Mouse (Mus musculus) ovary, postnatal 10 days (tissue): Measurements from ENCODE around the gene Cdh18.
"Not testable (repeated sequence)": the region's sequence is repeated elsewhere in the genome, so short reads cannot be mapped to it uniquely, and the experiment has no call there.

Experiments used
- DNase-seq: peaks from one replicate; pipeline ENCODE4 v3.0.0; 2022; ENCODE audit warnings: low spot score

Cdh18 gene

DNA sequence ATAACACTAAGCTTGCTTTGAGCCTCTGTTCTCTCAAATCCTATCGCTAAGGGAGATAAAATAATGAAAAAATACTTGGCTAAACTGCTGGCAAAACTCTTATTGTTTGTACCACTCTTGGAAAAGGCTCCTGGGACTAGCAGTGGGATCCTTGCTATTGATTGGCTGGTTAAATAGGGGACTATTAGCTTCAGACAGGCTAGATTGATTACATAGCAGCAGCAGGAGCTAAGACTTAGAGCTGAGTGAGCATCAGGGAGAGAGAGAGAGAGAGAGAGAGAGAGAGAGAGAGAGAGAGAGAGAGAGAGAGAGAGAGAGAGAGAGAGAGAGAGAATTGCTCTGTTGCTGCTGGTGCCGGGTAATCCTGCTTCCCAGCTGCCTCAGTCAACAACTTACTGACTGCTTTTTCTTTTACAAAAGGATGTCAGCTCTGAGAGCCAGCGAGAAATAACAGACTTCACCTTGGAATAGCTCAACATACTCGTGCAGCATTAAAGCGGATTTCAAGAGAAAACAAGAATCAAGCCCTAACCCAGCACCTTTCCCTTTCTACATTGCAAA is at the start of gene Cdh18:
TSS of gene Cdh18 (plus strand) at position 312 of the 561 bp plus-strand sequence.
- DNase-seq, result no peak

DNA sequence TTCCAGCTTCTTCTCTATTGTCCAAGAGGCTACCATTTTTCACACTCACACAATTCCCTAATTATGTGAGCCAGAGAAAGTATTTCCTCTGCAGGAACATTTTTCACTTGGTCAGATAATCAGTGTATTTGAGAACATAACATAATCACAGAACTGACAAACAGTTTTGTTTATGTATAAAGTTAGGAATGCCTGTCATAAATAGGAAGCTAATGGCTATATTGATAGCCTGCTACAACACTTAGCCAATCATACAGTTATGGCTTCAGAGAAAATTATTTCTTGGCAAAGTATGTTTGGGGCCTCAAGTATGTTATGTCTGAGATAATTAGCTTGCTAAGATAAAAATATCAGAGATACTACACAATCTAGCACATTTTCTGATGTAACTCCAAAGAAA is 37.6 kb upstream of the Cdh18 start:
- no peak for DNase-seq

DNA sequence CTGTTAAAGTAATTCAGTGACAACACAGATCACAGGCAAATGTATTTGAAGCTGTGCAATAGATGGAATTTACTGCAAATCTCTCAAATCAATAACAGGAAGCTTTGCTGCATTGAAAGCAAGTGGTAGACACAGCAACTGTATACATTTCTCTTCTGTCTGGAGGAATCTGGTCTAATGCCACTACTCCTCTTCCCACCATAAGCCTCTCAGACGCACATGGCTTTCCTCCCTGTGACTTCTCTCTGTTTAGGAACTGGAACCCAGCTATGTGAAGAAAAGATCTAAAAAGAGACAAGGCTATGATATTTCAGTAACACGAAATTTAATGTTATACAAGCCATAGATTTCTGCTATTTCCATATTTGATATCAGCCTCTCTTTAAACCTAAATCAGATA is 13.0 kb upstream of the Cdh18 start:
- no peak for DNase-seq

DNA sequence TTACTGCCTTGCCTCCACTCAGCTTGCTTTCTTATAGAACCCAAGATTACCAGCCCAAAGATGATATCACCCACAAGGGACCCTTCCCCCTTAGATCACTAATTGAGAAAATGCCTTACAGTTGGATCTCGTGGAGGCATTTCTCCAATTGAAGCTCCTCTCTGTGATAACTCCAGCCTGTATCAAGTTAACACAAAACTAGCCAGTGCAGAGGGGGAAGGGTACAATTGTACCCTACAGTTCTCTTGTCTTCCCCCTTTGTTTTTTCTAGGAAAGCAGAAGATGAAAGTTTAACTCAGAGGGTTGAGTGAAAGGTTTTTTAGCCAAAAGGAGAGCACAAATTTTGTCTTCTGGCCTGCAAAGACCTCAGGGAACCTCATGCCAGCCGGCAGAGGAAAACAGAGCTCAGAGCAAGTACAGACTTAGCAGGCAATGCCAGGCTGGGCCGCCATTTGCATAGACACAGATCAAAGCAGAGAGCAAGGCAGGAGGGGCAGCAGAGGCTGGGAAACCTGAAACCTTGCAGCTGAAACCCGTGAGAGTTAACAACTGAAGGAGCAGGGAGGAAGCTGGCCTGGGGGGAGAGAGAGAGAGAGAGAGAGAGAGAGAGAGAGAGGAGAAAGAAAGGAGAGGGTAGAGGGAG is 29.3 kb downstream of the Cdh18 start:
- DNase-seq, result no peak

DNA sequence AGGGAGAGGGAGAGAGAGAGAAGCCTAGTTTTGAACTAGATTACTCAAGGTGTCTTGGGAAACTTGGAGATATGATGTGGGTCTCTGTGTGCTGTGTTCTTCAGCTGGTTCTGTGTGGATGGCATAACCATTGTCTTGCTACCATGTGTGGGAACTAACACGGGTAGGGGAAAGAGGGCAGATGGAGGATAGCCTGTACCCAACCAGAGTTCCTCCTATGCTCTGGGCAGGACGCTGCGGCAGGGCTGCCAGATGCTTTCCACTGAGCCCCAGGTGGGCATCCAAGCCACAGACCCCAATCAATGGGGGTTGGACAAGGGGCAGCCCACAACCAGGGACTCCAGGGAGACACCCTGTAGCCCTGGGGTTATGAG is 29.8 kb downstream of the Cdh18 start:
- DNase-seq, result no peak

DNA sequence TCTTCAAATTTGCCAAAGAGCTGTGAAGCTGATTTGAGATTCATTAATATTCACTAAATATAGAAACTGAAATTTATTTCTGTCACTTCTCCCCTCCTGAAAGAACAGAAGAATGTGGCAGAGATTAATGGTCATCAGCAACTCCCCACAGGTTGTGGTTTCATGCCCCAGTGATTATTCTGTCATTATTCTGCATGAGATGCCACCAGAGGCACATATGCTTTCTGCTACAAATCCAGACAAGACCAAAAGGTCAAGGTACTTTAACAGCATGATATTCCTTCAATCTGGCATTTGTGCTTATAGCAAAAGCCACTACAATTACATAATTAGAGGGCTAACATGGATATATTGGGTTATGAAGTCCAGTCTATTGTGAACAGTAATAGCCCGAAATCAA is 35.8 kb downstream of the Cdh18 start:
- DNase-seq, result no peak

DNA sequence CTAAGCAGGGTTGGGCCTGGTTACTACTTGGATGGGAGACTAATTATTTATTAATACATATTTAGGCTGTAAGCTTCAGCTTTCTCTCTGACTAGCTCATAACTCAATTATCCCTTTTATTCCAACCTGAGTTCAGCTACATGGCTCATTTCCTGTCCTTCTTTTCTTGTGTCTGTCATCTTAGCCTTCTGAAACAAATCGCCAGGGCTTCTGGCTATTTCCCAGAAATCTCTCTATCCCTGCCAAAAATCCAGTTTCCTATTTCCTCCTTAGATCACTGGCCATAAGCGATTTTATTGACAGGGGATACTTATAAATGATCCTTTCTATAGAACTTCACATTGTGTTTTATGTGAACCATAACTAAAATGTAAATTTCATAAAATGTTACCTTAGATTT is 167.6 kb downstream of the Cdh18 start:
- no peak for DNase-seq

DNA sequence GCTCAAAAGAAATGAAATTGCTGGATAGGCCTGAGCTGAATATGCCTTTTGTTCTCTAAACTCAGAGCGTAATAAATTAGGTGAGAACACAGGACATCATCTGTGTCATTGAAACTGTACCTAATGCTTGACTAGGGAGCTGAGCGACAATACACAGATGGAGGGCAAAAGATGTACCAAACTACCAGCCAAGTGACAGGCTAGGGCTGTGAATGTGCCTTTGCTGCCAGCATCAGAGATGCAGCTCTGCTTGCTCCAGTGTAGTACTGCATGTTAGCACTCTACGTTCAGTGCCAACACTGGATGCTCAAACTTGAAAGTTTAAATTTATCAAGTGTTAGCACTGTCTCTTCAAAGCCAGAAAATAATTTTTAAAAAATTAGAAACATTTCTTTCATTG is 168.9 kb downstream of the Cdh18 start:
- no peak for DNase-seq

DNA sequence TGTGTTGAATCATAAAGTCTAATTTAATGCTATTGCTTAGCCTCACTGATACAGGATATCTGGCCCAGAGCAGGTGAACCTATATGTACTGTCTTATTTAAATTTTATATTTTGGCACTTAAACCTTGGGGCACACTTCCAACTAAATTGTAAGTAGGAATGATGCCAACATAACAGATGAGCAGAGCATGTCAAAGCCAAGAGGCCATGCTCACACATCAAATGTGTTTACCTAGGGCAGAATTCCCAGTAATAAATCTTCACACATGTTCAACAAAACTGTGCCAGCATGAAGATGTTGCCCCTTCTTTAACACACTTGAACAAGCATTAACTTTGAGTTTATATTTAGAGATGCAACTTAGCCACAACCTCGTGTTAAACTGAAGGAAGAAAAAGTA is 177.8 kb downstream of the Cdh18 start:
- no peak for DNase-seq

DNA sequence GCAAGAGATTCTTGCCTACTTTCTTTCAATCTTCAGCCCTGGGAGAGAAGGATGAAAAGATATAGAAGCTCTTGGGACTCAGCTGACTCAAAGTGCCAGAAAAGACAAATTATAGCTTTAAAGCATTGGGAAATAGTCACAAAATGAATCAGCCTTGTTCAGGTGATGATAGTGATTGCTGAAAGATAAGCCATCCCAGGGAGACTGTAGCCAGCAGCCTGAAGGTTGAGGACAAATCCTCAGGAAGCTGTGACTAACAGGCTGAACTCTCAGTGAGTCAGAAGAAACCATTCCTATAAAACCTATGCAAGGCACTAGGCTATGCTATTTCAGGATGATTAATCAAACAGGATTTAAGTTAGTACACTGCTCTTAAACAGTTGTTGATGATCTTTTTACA is 184.2 kb downstream of the Cdh18 start:
- no peak for DNase-seq

DNA sequence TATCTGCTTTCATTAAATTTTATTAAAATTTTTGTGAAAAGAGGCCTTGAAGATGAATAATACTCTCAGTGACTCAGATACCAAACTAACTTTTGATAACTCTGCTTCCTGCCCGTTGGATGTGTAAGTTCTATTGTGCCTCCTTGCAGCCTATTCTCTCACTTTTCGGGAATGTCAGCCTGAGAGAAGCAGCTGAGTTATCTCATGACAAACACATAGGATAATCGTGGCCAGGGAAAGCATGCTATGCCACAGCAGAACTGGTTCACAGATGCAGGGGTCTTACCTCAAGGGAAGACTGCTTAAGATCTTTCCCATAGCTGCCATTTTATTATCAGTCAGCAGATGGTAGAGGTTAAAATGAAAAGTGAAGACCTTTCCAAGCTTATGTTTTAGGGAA is 187.3 kb downstream of the Cdh18 start:
- DNase-seq, result no peak

DNA sequence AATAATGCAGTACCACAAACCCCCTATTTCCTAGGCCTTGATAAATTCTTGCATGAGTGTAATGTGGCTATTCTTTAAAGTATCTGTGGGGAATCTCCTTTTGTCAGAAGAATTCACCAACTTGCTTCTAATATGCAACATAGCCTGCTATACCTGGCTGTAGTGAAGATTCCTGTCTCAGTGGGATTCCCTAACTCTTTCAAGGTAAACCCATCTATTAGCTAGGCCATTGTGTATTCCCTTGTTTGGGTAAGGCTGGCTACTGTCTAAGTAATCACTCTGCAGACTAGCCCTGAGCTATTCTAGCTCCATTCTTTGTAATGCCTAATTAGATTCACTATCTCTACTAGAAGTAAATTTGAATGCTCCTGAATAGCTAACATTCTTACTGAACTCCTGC is 212.4 kb downstream of the Cdh18 start:
- DNase-seq, result not testable (repeated sequence)

DNA sequence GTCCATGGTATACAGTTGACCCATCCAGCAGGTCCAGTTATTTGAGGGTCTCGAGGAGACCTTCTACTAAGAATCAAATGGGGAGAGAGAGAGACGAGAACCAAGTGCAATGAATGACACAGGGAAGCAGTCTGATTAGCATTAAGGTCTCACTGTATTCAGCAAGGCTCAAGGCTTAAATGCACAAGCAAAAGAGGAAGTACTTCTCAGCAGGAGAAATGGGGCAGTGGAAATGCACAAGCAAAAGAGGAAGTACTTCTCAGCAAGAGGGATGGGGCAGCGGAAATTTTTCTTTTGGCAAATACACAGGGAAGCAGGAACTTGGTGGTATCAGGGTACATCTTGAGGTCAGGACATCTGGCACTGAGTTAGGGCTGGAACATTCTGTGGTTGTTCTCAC is 217.8 kb downstream of the Cdh18 start:
- not testable (repeated sequence) for DNase-seq

DNA sequence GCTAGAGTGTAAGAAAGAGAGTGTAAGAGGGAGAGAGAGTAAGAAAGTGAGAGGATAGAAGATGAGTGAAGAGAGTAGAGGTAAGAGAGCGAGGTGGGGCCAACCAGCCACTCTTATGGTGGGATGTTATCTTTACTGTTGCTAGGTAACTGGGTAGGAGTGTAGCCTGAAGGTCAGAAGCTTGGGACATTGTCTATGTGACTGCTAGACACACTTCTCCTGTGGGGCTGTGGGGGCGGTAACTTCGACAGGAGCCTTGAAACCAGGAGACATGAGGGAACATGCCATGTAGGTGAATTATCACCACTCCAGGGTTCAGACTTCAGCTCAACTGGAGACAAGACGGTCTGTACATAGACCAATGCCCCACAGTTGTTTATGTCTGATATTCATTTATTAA is 227.5 kb downstream of the Cdh18 start:
- DNase-seq, result no peak

DNA sequence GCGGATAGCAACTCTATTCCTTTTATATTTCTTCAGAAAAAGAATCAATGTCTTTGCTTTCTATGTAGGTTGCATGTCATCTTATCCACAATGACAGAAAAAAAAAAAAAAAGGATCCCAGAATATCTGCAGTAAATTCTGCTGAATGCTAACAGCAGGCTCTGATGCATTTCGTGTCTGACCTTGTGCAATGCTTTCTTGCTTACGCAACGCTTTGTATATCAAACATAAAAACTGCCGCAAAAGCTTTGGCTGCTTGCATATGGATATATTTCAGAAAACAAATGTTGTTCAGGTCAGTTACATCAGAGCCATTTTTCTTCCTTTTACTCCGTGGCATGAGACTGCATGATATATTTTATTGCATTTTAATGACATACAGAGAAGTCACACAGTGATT is 240.9 kb downstream of the Cdh18 start:
- no peak for DNase-seq

DNA sequence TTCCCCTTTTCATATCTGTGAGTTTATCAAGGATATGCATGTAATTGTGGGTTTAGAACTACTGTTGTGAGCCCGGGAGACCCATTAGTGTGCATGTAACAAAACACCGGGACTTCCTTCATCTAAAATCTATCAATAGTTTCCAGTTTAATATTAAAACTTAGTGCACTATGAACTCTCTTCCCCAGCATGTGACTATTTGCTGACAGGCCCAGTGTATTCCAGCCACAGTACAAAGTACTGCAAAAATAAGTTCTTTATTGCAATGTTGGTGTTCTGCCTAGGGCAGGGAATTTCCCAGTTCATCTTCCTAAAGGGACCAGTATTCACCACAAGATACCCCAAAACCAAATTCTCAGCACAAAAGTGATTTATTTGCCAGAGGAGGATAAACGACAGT is 243.0 kb downstream of the Cdh18 start:
- DNase-seq, result no peak

DNA sequence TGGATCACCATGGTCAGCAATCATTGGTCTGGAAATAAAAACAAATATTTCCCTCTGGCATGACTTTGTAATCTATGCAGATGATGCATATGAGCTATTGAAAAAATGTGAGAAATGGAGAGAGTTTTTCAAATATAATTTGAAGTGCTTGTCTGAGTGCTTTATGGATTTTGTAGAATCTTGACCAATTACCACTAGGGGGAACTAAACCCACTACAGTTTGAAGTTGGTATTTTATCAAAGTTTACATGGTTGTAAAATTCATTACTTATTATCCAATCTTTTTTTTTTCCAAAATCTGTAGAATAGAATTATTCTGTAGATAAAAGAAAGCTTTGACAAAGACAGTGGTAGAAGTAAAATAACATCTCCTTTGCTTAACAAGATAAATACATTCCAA is 284.3 kb downstream of the Cdh18 start:
- no peak for DNase-seq

DNA sequence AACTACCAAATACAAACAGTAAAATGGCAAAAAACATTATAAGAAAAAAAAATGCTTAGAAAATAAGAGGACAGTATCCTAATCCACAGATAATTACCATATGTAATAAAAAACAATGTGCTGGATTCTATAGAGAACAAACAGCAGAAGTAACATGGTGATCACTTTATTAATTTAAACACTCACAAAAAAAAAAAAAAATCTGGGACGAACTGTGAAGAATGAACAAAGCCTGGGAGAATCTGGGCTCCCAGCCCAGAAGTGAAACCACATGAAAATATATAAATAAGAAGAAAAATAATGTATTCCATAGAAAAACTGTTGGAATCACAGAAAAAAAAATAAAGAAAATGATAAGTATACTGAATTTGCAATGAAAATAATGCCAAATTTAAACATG is 288.4 kb downstream of the Cdh18 start:
- DNase-seq, result no peak

DNA sequence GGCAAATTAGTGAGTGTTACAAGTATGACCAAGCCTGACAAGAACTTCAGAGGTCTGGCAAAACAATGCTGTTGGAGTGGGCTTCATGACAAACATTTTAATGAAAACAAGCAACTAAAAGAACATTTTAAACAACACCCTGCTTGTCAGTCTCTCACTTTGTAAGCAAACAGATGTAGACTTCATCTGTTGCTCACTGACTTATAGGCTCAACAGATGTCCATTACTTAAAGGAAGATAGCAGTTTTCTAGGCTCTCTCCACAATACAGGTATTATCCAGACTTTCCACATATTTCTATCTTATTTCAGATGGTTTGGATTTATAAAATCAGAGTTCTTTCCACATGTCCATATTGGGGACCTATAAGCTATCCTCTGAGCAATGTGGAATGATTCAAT is 308.9 kb downstream of the Cdh18 start:
- no peak for DNase-seq

DNA sequence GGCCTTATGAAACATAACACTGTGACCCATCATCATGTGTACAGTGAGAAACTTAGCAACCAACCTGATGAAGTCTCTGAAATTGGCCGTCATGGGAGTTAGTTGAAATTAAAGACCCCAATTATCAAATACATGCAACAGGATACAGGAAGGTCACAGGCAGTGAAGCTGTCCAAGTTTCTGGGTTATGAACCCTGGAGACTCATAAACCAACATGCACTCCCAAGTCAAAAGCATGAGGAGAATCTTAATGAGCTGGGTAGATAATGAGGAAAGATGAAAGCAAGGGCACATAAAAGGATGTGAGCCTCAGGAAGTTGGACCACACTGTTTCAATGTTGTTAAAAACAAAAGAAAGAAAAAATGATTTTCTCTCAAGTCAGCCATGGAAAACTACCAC is 321.9 kb downstream of the Cdh18 start:
- DNase-seq, result no peak

DNA sequence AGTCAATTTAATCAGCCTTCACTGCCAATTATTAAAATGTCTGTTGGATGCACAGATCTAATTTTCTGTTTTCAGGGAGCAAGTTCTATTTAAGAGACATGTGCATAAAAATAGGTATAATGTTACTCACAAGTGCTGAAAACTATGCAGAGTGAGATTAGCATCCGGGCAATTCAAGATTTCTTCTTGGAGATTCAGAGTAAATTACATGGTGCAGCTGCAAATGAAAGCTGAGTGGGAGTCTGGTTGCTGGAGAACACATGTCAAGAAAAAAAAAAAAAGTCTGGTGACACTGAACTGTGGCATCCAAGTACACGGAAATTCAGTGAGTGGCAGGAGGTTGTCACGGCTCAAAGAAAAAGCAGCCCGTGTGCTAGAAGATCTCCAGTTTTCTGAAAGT is 348.9 kb downstream of the Cdh18 start:
- DNase-seq, result no peak

DNA sequence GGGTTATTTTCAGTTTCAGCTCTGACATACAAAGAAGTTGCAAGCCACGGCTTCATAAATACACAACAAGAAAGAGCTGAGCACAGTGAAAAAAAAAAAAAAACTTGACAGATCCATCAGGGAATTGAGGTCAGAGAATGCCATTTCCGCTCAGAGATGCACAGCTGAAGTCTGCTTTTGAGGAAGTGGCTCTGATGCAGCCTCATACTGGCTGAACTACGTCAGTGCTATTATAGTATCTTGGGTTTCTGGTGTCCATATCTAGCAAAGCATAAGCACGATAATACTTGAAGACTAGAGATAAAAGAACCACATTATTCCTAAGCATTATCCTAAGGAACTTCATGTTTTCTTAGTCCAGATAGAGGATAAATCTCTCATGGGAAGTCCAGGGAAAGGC is 349.4 kb downstream of the Cdh18 start:
- no peak for DNase-seq

DNA sequence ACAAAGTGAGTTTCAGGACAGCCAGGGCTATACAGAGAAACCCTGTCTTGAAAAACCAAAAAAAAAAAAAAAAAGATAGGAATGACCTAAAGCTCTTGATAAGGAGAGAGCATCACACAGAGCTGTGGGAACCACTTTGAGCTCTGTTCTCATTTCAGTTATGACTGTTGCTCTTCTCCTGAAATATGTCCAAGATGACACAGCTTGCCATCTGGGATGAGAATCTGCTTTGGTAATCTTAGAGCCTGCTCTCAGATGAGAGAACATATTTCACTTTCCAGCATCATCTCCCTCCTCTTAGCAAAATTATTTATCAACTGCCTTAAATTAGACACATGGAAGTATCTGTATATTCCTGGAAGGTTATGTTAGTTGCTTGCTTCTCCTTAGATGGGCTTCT is 365.6 kb downstream of the Cdh18 start:
- no peak for DNase-seq

DNA sequence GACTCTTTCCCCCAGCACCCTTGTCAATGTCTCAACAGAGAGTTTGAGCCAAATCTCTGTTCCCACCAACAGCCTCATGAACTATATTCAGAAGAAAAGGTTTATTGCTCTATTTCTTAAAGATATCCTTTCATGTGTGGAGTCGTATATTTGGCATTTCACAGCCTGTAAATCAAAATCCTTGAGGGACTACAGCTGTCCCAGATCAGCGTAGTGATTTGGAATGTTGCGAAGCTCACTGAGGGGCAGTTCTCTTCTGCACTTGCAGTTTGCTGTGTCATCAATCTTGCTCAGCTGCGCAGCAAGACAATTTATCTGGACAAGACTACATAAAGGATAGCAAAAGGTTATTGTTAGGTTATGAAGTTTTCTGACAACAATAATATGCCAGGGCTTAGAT is 385.5 kb downstream of the Cdh18 start:
- no peak for DNase-seq

DNA sequence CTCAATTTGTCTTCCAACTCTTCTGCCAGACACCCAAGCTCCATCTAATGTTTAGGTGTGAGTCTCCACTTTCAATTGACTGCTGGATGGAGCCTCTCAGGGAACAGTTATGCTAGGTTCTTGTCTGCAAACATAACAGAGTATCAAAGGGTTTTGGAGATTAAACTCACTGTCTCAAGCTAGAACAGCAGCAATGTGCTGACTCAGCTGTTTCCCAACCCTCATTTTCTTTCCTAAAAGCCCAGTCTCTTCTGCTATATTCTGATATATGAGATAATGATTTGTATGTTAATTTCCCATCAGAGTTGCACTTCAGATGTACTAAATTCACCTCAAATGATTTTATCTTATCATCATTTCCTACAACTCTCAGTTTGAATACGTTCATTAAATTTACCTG is 398.4 kb downstream of the Cdh18 start:
- no peak for DNase-seq
